Mouse (Mus musculus): ENCODE measurements at regions not wholly inside any gene's neighbourhood (a gene's known extent, or its start where the extent isn't known, plus 50 kb on each side); places are given as distances from the start of the nearest gene placed in this dataset.

GRCm38 (mm10) chr5:51397528-51397927 lies 170.0 kb downstream of the Ppargc1a start:
- H3K36me3 ChIP-seq (ENCODE audit: control insufficient read depth, insufficient read depth, low read length): no peaks in the 10 kb centered on the region

GRCm38 (mm10) chr5:51391319-51391718 lies 176.2 kb downstream of the Ppargc1a start:
- no peak overlapping the region for H3K4me3 ChIP-seq (ENCODE audit: insufficient read depth, low read depth, low read length)
- no peaks in the 10 kb centered on the region for H3K36me3 ChIP-seq (ENCODE audit: control insufficient read depth, insufficient read depth, low read length)
- H3K27ac ChIP-seq (replicated peaks; ENCODE audit: insufficient read depth, low read depth, low read length): no peak overlapping the region
- no peak for TF ChIP-seq CTCF (IDR thresholded peaks at IDR 0.05; ENCODE audit: low read depth, low read length)
- no peak for TF ChIP-seq POLR2A (IDR thresholded peaks at IDR 0.05; ENCODE audit: extremely low read depth, insufficient read depth, low read length)
- WGBS: 25% methylated on average over 8 of the region's 8 CpGs
- peak; percentile 98 for DNase-seq (ENCODE audit: extremely low read depth, low read depth, low spot score)
- no peaks in the 10 kb centered on the region for H3K79me2 ChIP-seq (ENCODE audit: control insufficient read depth, insufficient read depth, low read length)
- no peak overlapping the region for H3K9ac ChIP-seq (ENCODE audit: low read depth, low read length)
- peaks cover 2% of the 10 kb centered on the region; the same call in 1 of the 2 replicates for H3K4me1 ChIP-seq (ENCODE audit: control insufficient read depth, insufficient read depth, low read length)
- H3K27me3 ChIP-seq (ENCODE audit: control insufficient read depth, insufficient read depth, low read length): no peaks in the 10 kb centered on the region

More at GRCm38 (mm10) chr5:51397528-51397927, 170.0 kb downstream of the Ppargc1a start:
- Histone ChIP-seq H3K4me3 (ENCODE audit: insufficient read depth, low read depth, low read length) (no peak overlapping the region), H3K27ac (replicated peaks; ENCODE audit: insufficient read depth, low read depth, low read length) (no peak overlapping the region), H3K79me2 (ENCODE audit: control insufficient read depth, insufficient read depth, low read length) (no peaks in the 10 kb centered on the region), H3K9ac (ENCODE audit: low read depth, low read length) (no peak overlapping the region), H3K4me1 (ENCODE audit: control insufficient read depth, insufficient read depth, low read length) (no peaks in the 10 kb centered on the region; the same call in 1 of the 2 replicates), H3K27me3 (ENCODE audit: control insufficient read depth, insufficient read depth, low read length) (no peaks in the 10 kb centered on the region)
- WGBS: 77% methylated on average over 5 of the region's 5 CpGs
- no peak for DNase-seq (ENCODE audit: extremely low read depth, low read depth, low spot score)
- no peak for TF ChIP-seq CTCF (IDR thresholded peaks at IDR 0.05; ENCODE audit: low read depth, low read length)
- TF ChIP-seq POLR2A (IDR thresholded peaks at IDR 0.05; ENCODE audit: extremely low read depth, insufficient read depth, low read length): no peak

- TF ChIP-seq CTCF (IDR thresholded peaks at IDR 0.05; ENCODE audit: low read depth, low read length) (no peak), POLR2A (IDR thresholded peaks at IDR 0.05; ENCODE audit: extremely low read depth, insufficient read depth, low read length) (no peak)
- Histone ChIP-seq H3K4me3 (ENCODE audit: insufficient read depth, low read depth, low read length) (no peak overlapping the region), H3K9ac (ENCODE audit: low read depth, low read length) (no peak overlapping the region), H3K27ac (replicated peaks; ENCODE audit: insufficient read depth, low read depth, low read length) (no peak overlapping the region), H3K27me3 (ENCODE audit: control insufficient read depth, insufficient read depth, low read length) (no peaks in the 10 kb centered on the region), H3K79me2 (ENCODE audit: control insufficient read depth, insufficient read depth, low read length) (no peaks in the 10 kb centered on the region), H3K4me1 (ENCODE audit: control insufficient read depth, insufficient read depth, low read length) (peaks cover 2% of the 10 kb centered on the region; the same call in 1 of the 2 replicates), H3K36me3 (ENCODE audit: control insufficient read depth, insufficient read depth, low read length) (no peaks in the 10 kb centered on the region)
- DNase-seq (ENCODE audit: extremely low read depth, low read depth, low spot score): no peak
- WGBS: 72% methylated on average over 2 of the region's 2 CpGs
Measured at GRCm38 (mm10) chr5:51387751-51388150, 179.8 kb downstream of the Ppargc1a start.

GRCm38 (mm10) chr5:51386409-51386808 lies 181.1 kb downstream of the Ppargc1a start:
- H3K9ac ChIP-seq (ENCODE audit: low read depth, low read length): no peak overlapping the region
- 78% methylated on average over 3 of the region's 3 CpGs for WGBS

GRCm38 (mm10) chr5:51384278-51384677 lies 183.2 kb downstream of the Ppargc1a start:
- DNase-seq (ENCODE audit: extremely low read depth, low read depth, low spot score): no peak
- Histone ChIP-seq H3K4me1 (ENCODE audit: control insufficient read depth, insufficient read depth, low read length) (no peaks in the 10 kb centered on the region), H3K36me3 (ENCODE audit: control insufficient read depth, insufficient read depth, low read length) (no peaks in the 10 kb centered on the region), H3K9ac (ENCODE audit: low read depth, low read length) (no peak overlapping the region), H3K27me3 (ENCODE audit: control insufficient read depth, insufficient read depth, low read length) (no peaks in the 10 kb centered on the region), H3K4me3 (ENCODE audit: insufficient read depth, low read depth, low read length) (no peak overlapping the region), H3K79me2 (ENCODE audit: control insufficient read depth, insufficient read depth, low read length) (no peaks in the 10 kb centered on the region), H3K27ac (replicated peaks; ENCODE audit: insufficient read depth, low read depth, low read length) (no peak overlapping the region)
- 87% methylated on average over 6 of the region's 6 CpGs for WGBS
- no peak for TF ChIP-seq POLR2A (IDR thresholded peaks at IDR 0.05; ENCODE audit: extremely low read depth, insufficient read depth, low read length)
- no peak for TF ChIP-seq CTCF (IDR thresholded peaks at IDR 0.05; ENCODE audit: low read depth, low read length)

More at GRCm38 (mm10) chr5:51386409-51386808, 181.1 kb downstream of the Ppargc1a start:
- TF ChIP-seq CTCF (IDR thresholded peaks at IDR 0.05; ENCODE audit: low read depth, low read length) (peak; percentile 28; the same call in 1 of the 2 replicates), POLR2A (IDR thresholded peaks at IDR 0.05; ENCODE audit: extremely low read depth, insufficient read depth, low read length) (no peak)
- Histone ChIP-seq H3K4me1 (ENCODE audit: control insufficient read depth, insufficient read depth, low read length) (peaks cover 2% of the 10 kb centered on the region; the same call in 1 of the 2 replicates), H3K27ac (replicated peaks; ENCODE audit: insufficient read depth, low read depth, low read length) (no peak overlapping the region), H3K27me3 (ENCODE audit: control insufficient read depth, insufficient read depth, low read length) (no peaks in the 10 kb centered on the region), H3K4me3 (ENCODE audit: insufficient read depth, low read depth, low read length) (no peak overlapping the region), H3K36me3 (ENCODE audit: control insufficient read depth, insufficient read depth, low read length) (no peaks in the 10 kb centered on the region), H3K79me2 (ENCODE audit: control insufficient read depth, insufficient read depth, low read length) (no peaks in the 10 kb centered on the region)
- DNase-seq (ENCODE audit: extremely low read depth, low read depth, low spot score): peak; percentile 12

GRCm38 (mm10) chr5:51359101-51359500 lies 208.4 kb downstream of the Ppargc1a start:
- Histone ChIP-seq H3K27ac (replicated peaks; ENCODE audit: insufficient read depth, low read depth, low read length) (no peak overlapping the region), H3K4me3 (ENCODE audit: insufficient read depth, low read depth, low read length) (no peak overlapping the region), H3K79me2 (ENCODE audit: control insufficient read depth, insufficient read depth, low read length) (no peaks in the 10 kb centered on the region), H3K4me1 (ENCODE audit: control insufficient read depth, insufficient read depth, low read length) (no peaks in the 10 kb centered on the region), H3K9ac (ENCODE audit: low read depth, low read length) (no peak overlapping the region), H3K36me3 (ENCODE audit: control insufficient read depth, insufficient read depth, low read length) (no peaks in the 10 kb centered on the region), H3K27me3 (ENCODE audit: control insufficient read depth, insufficient read depth, low read length) (no peaks in the 10 kb centered on the region)
- TF ChIP-seq POLR2A (IDR thresholded peaks at IDR 0.05; ENCODE audit: extremely low read depth, insufficient read depth, low read length): no peak
- TF ChIP-seq CTCF (IDR thresholded peaks at IDR 0.05; ENCODE audit: low read depth, low read length): no peak
- DNase-seq (ENCODE audit: extremely low read depth, low read depth, low spot score): no peak
- WGBS: 92% methylated on average over 1 of the region's 1 CpGs

Measured in liver, adult 2 months (tissue).